Mouse (Mus musculus) intestine, postnatal 0 days (tissue): Measurements from ENCODE around the gene Acer3. TPM values are rescaled to one million over a fixed set of nuclear protein-coding genes. Genes with fewer than 3 reads are reported as not detected.
"Not testable (repeated sequence)": the region's sequence is repeated elsewhere in the genome, so short reads cannot be mapped to it uniquely, and the experiment has no call there.

Experiments
- ATAC-seq: fragments of 200-750 bp; cut with Nextera tagmentation; 2 replicates; pipeline ENCODE4 v1.8.0; 2017; ENCODE audit warnings: mild to moderate bottlenecking, moderate TSS enrichment, moderate library complexity
- H3K27ac ChIP-seq: fragments of 300-500 bp; sonication (generic); 2 replicates; pipeline ENCODE4 v1.5.1; 2014; ENCODE audit warnings: mild to moderate bottlenecking, low read depth, low read length, moderate library complexity
- H3K27me3 ChIP-seq: fragments of 300-500 bp; sonication (generic); replicated peaks from 2 replicates; pipeline ENCODE4 v1.6.1; 2014; ENCODE audit warnings: low read length, mixed read lengths; ENCODE audit not compliant: control insufficient read depth, insufficient read depth
- H3K36me3 ChIP-seq: fragments of 300-500 bp; sonication (generic); 2 replicates; pipeline ENCODE4 v1.6.1; 2014; ENCODE audit warnings: mild to moderate bottlenecking, moderate library complexity; ENCODE audit not compliant: control insufficient read depth, insufficient read depth
- H3K4me1 ChIP-seq: fragments of 300-500 bp; sonication (generic); replicated peaks from 2 replicates; pipeline ENCODE4 v1.6.1; 2014; ENCODE audit warnings: antibody characterized with exemption, low read length, mixed read lengths; ENCODE audit not compliant: control insufficient read depth, insufficient read depth
- H3K4me2 ChIP-seq: fragments of 300-500 bp; sonication (generic); replicated peaks from 2 replicates; pipeline ENCODE4 v1.6.1; 2014; ENCODE audit warnings: low read depth, mild to moderate bottlenecking, moderate library complexity
- H3K4me3 ChIP-seq: fragments of 300-500 bp; sonication (generic); 2 replicates; pipeline ENCODE4 v1.5.1; 2014; ENCODE audit warnings: low read depth, low read length
- H3K9ac ChIP-seq: fragments of 300-500 bp; sonication (generic); 2 replicates; pipeline ENCODE4 v1.6.1; 2014; ENCODE audit warnings: mild to moderate bottlenecking, low read depth, low read length
- H3K9me3 ChIP-seq: fragments of 300-500 bp; sonication (generic); 2 replicates; pipeline ENCODE4 v1.6.1; 2016; ENCODE audit warnings: mixed run types; ENCODE audit not compliant: control insufficient read depth
- CTCF ChIP-seq: sonication (generic); IDR thresholded peaks from 2 replicates; pipeline ENCODE4 v1.5.1; 2016; ENCODE audit warnings: low read depth, mild to moderate bottlenecking, control low read depth, antibody characterized with exemption, moderate library complexity
- WGBS: fragments of 180-500 bp; shearing (Covaris S2); extraction: QIAGEN DNeasy Blood & Tissue Kit; methylation state at CpG from one replicate; pipeline ENCODE4 v1.1.7; 2014; 5-methylcytosine and 5-hydroxymethylcytosine counted together
- polyA plus RNA-seq: library from polyadenylated mRNA; unstranded; fragments of >200 nt; fragmentation: Nextera tagmentation; extraction: Ambion mirVana; gene quantifications from 2 replicates; pipeline ENCODE4 v1.2.1, GENCODE M21; 2015

The Acer3 gene
- polyA plus RNA-seq, 1 experiment from 2014 or later: 9.7 TPM

GRCm38 (mm10) chr7:98191571-98192250 is 129.3 kb downstream of the Acer3 start:
- peak; percentile 83 for TF ChIP-seq CTCF
- H3K9me3 ChIP-seq: no peaks in the 10 kb centered on the region
- H3K27ac ChIP-seq: no peak overlapping the region
- H3K4me1 ChIP-seq: peaks cover 14% of the 10 kb centered on the region
- H3K9ac ChIP-seq: no peak overlapping the region
- 64% methylated on average over 17 of the region's 17 CpGs for WGBS
- no peak overlapping the region for H3K4me3 ChIP-seq
- H3K36me3 ChIP-seq: no peaks in the 10 kb centered on the region
- H3K27me3 ChIP-seq: peaks cover 24% of the 10 kb centered on the region; the same call in 1 of the 2 replicates
- H3K4me2 ChIP-seq: no peak overlapping the region
- ATAC-seq: no peak

- no peak for ATAC-seq
- H3K9me3 ChIP-seq: no peaks in the 10 kb centered on the region
- no peak overlapping the region for H3K4me3 ChIP-seq
- no peak overlapping the region for H3K4me2 ChIP-seq
- H3K9ac ChIP-seq: no peak overlapping the region
- 90% methylated on average over 1 of the region's 1 CpGs for WGBS
- TF ChIP-seq CTCF: peak; percentile 50
- H3K27ac ChIP-seq: no peak overlapping the region
- H3K4me1 ChIP-seq: peaks cover 14% of the 10 kb centered on the region
- no peaks in the 10 kb centered on the region for H3K36me3 ChIP-seq
- H3K27me3 ChIP-seq: peaks cover 24% of the 10 kb centered on the region; the same call in 1 of the 2 replicates
These were observed 130.4 kb downstream of the Acer3 start for GRCm38 (mm10) chr7:98190578-98190977.

GRCm38 (mm10) chr7:98189745-98190144 is 131.3 kb downstream of the Acer3 start:
- WGBS: 24% methylated on average over 3 of the region's 3 CpGs
- H3K36me3 ChIP-seq: no peaks in the 10 kb centered on the region
- H3K9ac ChIP-seq: no peak overlapping the region
- peaks cover 14% of the 10 kb centered on the region for H3K4me1 ChIP-seq
- no peak overlapping the region for H3K27ac ChIP-seq
- no peak for TF ChIP-seq CTCF
- H3K27me3 ChIP-seq: peaks cover 24% of the 10 kb centered on the region; the same call in 1 of the 2 replicates
- no peak overlapping the region for H3K4me3 ChIP-seq
- ATAC-seq: no peak
- H3K9me3 ChIP-seq: no peaks in the 10 kb centered on the region
- H3K4me2 ChIP-seq: no peak overlapping the region

GRCm38 (mm10) chr7:98188680-98189079 is 132.3 kb downstream of the Acer3 start:
- 83% methylated on average over 2 of the region's 2 CpGs for WGBS
- Histone ChIP-seq H3K4me2 (no peak overlapping the region), H3K9ac (no peak overlapping the region), H3K4me3 (no peak overlapping the region), H3K36me3 (no peaks in the 10 kb centered on the region), H3K27ac (no peak overlapping the region), H3K4me1 (peaks cover 4% of the 10 kb centered on the region; the same call in 1 of the 2 replicates), H3K9me3 (no peaks in the 10 kb centered on the region), H3K27me3 (peaks cover 14% of the 10 kb centered on the region; the same call in 1 of the 2 replicates)
- no peak for ATAC-seq
- no peak for TF ChIP-seq CTCF

GRCm38 (mm10) chr7:98188238-98188637 is 132.8 kb downstream of the Acer3 start:
- no peak for ATAC-seq
- no peak overlapping the region for H3K27ac ChIP-seq
- H3K4me2 ChIP-seq: no peak overlapping the region
- peaks cover 10% of the 10 kb centered on the region; the same call in 1 of the 2 replicates for H3K27me3 ChIP-seq
- no peaks in the 10 kb centered on the region for H3K36me3 ChIP-seq
- H3K4me1 ChIP-seq: no peaks in the 10 kb centered on the region
- TF ChIP-seq CTCF: no peak
- H3K9ac ChIP-seq: no peak overlapping the region
- WGBS: 83% methylated on average over 2 of the region's 2 CpGs
- H3K9me3 ChIP-seq: no peaks in the 10 kb centered on the region
- H3K4me3 ChIP-seq: no peak overlapping the region

GRCm38 (mm10) chr7:98187332-98187731 is 133.7 kb downstream of the Acer3 start:
- H3K27ac ChIP-seq, H3K9me3 ChIP-seq, H3K9ac ChIP-seq, H3K4me3 ChIP-seq, H3K4me1 ChIP-seq, H3K4me2 ChIP-seq, ATAC-seq, H3K36me3 ChIP-seq, H3K27me3 ChIP-seq: not testable (repeated sequence)
- WGBS: 89% methylated on average over 3 of the region's 3 CpGs
